Mouse (Mus musculus): ENCODE results near the gene Eif4b. TPM values are rescaled to one million over a fixed set of nuclear protein-coding genes. Genes with fewer than 3 reads are reported as not detected.

Gene Eif4b
- 224 and 250 TPM in 2 replicates for total RNA-seq (2021)
- long read RNA-seq, experiment 1, transcript Eif4b-201 (15 exons, 3,854 nt), result major isoform, 104 of 175 reads
- long read RNA-seq, experiment 1, partial matches to known transcripts, result 53 of 175 reads
- long read RNA-seq, experiment 1, other reads (novel, unspliced or antisense), result 18 of 175 reads
- long read RNA-seq, experiment 2, transcript Eif4b-201 (15 exons, 3,854 nt), result major isoform, 49 of 99 reads
- long read RNA-seq, experiment 2, partial matches to known transcripts, result 38 of 99 reads
- long read RNA-seq, experiment 2, other reads (novel, unspliced or antisense), result 12 of 99 reads

DNA sequence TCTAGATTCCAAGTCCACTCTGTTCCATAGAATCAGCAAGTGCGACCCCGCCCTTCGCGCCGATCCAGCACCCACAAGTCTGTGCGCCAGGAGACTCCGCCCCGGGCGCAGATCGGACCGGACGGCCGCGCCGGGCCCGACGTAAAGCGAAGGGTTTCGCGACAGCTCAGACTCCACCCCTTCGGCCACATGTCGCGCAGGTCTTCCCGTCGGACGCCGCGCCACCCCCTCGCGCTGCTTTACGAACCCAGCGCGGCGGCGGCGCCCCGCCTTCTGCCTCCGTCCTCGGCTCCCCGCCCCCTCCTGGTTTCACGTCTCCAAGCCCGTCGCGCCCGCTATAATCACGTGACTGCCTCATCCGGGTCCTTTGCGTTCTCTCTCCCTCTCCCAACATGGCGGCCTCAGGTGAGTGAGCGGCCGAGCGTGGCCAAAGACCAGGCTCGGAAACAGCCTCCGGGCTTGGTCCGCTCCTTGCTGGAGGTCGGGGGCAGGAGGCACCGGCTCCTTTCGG is at the start of gene Eif4b:
Eif4b (plus strand) TSS at position 215 of the 511 bp plus-strand sequence.
- DNase-seq, result peak; percentile 100

DNA sequence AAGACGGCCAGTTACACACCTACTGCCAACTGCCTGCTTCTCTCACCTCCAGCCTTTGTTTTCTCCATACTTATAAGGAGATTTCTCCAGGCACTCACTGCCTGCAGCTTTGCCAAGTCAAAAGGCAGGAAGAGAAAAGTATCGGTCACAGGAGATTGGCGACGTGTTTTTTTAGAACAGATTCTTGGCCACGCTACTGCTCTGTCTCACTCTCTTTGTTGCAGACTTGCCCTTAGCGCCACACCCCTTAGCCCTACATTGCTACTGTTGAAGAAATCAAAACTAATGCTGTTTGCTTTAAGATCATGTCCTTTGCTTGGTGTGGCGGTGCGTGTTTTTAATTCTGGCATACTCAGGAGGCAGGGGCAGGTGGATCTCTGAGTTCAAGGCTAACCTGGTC is 49.7 kb upstream of the Eif4b start:
- DNase-seq, result no peak

DNA sequence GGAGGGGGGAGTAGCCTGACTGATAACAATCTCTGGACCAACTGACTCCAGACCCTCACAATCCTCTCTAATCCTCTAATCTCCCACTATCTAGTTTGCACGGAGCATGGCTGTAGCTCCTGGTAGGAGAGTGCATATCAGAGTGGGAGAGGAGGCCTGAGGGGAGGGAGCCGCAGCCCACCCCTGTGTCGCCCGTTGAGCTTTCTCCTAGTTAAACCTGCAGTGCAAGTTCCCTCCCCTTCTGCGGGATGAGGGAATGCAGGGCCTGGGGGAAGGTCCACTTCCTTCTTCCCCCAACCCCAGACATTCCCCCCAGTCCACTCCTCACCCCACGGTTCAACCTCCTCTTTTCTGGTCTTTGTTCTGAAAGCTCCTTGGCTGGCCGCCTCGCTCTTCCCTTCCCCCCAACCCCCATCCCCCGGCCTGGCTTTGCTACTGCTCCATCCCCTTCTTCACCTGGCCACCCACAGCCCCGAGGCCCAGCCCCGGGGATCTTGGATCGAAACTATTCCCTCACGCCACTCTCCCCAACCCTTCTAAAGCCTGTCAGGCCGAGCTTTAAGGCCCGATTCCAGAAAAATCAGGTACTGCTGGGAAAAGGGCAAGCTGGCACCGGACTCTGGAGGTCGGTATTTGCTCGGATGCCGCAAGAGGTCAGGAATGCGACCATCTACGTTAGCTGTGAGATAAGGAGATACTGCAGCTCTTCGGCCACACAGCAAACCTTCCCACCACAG is 48.3 kb upstream of the Eif4b start:
- peak; percentile 33 for DNase-seq

DNA sequence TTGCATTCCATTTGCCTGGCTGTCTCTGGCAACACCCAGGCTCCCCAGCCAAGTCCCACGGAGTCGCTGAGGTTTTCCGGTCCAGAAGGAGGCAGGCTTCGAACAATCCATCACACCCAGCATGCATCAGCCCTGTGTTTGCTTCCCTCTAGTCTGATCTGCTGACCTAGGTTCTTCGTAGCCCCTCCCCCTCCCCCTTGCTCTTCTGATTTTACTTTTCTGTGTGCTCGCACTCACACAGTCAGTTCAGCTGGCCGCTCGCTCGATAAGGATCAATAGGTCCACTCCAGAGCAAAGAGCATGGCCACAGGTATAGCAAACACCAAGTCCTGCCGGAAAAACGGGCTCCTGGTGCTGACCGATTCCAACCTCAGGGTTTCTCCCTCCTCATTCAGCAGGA is 47.1 kb upstream of the Eif4b start:
- DNase-seq, result no peak

DNA sequence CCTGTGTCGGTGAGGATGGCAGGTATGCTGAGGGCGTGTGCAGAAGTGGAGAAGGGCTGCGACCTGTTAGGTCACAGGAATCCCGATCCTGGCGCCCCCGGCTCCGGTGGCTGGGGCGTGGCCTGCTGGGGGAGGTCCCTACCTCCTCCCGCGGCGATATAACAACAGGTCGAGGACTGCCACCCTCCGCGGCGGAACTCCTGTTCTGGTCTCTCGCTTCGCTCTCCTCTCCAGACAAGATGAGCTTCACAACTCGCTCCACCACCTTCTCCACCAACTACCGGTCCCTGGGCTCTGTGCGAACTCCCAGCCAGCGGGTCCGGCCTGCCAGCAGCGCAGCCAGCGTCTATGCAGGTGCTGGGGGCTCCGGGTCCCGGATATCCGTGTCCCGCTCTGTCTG is 45.5 kb upstream of the Eif4b start, which contains the start of gene Krt18:
Krt18 (plus strand) TSS at position 141 of the 400 bp plus-strand sequence.
- DNase-seq, result peak; percentile 39

DNA sequence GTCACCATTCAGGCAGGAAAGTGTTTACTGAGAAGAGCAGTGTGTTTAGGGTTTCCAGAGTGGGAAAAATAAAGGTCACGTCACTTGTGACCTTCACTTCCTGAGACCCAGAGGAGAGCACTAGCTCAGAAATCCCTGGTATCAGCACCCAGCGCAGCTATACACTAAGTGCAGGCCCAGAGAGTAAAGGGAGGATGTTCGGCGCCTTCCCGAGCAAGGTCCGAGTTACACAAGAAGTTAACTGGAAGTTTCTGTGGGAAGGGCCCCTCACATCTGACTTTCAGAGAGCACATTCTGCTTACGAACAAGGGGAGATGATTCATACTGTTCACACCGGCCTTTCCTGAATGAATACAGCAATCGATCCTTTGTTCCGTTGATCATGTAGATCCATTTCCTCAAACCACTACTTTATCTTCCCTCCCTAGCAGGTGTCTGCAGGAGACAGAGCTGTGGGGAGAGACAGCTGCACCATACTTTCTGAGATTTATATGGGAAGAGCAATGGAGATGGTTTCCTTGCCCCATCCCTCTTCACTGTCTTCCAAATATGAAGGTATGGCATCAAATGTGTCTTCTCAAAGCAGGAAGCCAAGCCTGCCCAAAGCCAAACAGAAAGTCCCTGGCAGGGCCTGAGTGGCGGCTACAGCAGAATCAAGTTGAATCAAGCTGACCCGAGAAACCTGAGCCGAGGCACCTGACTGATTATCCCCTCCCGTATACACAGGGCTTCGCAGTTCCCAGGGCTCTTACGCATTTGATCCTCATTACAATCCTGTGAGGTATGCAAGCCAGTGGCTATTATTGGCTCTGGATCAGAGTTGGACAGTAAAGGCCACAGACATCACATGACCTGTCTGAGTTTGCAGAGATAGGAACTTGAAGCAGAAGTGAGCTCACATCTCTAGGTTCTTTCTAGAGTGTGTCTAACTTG is 39.2 kb upstream of the Eif4b start:
- DNase-seq, result no peak

DNA sequence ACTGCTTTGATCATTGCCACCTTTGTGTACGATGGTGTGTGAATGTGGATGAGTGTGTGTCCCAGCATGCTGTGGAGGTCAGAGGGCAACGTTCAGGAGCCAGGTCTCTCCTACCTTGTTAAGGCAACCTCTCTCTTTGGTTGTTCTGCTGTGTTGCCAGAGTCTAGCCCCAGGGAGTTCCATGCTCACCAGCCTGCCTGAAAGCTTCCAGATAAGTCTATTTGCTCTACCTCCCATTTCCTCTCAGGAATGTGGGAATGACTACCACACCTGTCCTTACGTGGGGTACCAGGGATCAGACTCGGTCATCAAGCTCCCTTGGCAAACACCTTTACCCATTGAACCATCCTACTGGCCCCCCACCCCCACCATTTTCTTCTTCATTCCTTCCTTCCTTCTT is 33.3 kb upstream of the Eif4b start:
- no peak for DNase-seq

DNA sequence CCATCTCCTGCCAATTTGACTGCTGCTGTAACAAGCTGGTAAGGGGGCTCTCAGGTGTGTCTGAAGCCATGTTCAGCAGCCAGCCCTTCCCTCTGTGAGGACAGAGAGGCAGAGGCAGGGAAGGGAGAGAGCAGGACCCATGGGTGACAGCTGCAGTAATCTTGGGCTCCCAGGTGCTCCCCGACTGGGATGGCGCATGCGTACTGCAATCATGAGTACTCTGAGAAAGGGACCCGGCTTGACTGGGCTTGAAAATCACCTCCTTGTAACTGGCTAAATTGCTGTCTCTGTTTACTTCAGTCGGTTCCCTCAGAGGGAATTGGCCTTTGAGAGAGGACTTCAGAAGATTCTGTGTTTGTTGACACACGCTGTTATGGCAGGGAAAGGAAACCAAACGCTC is 31.6 kb upstream of the Eif4b start:
- DNase-seq, result no peak

DNA sequence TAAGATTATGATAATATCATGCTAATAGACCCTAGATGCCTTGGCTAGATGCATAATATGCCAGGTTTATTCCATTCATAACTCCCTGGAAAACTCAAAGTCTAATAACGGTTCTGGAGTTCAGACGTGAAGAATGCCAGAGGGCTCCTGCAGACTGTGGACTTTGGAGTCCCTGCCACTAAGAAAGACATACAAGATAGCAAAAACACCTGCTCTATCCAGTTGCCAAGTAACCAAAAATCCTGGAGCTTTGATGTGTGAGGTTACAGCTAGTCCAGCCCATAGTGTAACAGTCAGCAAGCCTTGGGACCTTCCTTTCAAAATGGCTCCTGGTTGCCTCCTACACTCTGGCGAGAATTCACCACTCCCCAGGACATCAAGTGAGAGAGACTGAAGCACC is 28.8 kb upstream of the Eif4b start:
- no peak for DNase-seq

DNA sequence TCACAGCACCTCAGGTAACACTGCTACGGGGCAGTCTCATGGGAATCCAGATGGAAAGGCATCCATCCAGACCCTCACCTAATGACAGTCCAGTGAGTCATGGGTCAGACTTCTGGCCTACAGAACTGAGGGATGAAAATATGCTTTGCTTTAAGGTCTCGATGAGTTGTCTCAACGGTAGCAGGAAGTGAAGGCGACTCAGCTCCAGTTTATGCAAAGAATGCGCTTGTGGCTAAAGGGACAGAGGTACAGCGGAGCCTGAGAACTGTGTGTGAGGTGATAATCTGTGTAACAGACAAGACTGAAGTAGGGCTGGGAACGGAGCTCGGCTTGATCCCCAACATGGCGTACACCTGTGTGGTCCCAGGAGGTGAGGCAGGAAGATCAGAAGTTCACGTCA is 27.9 kb upstream of the Eif4b start:
- DNase-seq, result no peak

DNA sequence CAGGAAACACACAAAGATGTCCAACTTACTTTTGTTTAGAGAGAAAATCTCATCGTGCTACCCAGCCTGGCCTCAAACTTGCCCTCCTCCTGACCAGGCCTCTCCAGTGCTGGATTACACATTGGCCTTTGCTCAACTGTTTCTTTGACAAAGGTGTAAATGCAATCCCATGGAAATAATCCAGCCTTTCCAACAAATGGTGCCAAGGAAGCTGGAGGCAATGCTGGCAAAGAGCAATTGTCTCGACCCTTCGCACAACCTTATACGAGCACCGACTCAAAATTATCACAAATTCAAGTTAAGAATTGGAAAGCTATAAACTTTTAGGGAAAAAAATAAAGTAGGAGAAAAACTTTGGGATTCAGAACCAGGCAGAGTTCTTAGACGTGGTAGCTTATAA is 25.6 kb upstream of the Eif4b start:
- DNase-seq, result no peak

DNA sequence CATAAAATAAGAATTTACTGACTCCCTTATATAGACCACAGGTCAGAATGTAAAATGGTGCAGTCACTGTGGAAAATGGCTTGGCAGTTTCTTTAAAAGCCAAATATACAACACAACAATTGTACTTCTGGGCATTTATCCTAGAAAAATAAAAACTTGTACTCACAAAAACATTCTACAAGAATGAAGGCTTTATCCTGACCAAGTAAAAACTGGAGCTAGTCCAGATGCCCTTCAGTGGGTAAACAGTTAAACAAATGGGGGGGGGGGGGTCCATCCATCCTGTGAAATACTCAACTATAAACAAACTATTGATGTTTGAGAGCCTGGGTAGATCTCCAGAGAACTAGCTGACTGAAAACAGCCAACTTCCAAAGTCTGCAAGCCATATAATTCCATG is 23.7 kb upstream of the Eif4b start:
- DNase-seq, result no peak

DNA sequence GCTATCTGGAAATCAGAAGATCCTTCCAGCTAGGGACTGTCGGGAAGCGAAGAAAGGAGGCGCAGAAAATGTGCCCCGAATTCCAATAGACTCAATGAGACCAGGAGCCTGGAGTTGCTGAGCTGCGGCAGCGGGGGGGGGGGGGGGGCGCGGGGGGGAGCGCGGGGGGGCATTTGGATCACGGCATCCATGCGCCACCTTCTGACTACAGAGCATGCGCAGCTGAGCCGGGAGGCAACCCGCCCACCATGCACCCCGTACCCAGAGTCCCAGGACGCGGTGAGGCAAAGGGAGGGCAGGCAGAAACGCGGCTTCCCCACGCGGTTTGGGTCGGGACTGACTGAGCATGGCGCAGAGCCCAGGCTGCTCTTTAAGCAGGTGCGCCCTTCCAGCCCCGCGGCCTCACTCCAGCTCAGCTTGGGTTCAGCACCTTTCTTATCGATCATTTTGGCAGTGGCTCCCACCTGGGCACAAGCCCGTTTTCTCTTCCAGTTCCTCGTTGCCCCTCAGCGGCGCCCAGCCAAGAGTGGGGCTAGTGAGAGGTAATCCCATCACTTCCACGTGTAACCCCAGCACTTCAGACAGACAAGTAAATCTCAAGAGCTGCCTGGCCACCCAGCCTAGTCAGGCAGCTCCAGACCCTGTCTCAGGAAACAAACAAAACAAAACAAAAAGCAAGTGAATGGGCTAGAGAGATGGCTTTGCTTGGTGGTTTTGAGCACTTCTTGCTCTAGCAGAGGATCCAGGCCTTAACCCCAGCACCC is 21.5 kb upstream of the Eif4b start:
- peak; percentile 72 for DNase-seq

DNA sequence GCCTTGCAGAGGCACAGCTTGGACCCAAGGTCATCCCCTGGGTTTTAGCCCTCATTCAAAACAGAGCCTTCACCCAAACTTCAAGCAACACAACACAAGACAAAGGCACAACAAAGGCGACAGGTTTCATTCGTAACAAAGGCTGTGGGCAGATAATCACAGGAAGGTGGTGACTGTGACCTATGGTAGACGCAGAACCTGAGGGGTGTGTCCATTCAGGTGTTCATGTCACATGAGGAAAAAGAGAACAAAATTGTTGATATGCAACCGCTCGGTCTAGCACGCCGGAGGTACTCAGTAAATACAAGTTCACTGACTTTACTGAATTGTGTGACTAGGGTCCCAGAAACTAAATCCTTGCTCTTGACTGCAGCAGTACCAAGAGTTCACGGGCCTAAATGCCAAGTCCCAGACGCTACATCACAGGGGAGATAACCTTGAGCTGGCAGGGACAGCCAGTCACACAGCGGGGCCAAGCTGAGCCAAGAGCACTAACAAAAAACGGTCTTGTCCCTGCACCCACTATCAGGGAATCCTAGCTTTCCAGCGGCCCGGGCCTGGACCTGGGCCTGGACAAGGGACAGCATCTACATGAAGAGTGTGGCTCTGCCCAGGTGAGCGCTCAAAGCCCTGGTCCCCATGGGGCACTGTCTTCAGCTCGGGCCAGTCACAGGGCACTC is 16.9 kb upstream of the Eif4b start:
- DNase-seq, result peak; percentile 67

DNA sequence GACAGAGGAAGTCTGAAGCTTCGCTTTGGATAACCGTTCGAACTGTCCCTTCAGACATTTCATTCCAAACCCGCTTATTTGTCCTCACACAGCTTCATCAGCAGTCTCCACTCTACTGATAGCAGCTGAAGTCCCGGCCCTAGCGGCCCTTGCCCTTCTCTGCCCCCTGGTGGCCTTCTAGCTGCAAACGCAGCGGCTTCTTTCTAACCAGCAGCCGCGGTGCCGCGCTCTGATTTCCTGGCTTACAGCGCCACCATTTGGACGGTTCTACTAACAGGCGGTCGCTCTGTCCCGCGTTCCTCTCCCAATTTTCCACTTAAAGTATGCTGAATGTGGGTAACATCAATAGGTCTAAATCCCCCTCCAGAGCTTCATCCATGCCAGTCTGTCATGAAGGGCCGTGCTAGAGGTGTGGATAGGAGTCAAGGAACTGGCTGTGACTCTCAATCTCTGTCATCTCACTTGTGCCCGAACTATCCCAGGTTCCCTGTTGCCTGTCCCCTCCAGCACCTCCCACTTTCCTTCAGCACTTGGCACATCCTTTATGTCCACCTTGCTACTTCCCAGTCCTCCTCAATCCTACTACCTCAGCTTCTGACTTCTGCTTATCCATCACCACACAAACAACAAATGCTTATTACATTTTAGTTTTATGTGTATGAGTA is 7.8 kb upstream of the Eif4b start:
- DNase-seq, result peak; percentile 97

DNA sequence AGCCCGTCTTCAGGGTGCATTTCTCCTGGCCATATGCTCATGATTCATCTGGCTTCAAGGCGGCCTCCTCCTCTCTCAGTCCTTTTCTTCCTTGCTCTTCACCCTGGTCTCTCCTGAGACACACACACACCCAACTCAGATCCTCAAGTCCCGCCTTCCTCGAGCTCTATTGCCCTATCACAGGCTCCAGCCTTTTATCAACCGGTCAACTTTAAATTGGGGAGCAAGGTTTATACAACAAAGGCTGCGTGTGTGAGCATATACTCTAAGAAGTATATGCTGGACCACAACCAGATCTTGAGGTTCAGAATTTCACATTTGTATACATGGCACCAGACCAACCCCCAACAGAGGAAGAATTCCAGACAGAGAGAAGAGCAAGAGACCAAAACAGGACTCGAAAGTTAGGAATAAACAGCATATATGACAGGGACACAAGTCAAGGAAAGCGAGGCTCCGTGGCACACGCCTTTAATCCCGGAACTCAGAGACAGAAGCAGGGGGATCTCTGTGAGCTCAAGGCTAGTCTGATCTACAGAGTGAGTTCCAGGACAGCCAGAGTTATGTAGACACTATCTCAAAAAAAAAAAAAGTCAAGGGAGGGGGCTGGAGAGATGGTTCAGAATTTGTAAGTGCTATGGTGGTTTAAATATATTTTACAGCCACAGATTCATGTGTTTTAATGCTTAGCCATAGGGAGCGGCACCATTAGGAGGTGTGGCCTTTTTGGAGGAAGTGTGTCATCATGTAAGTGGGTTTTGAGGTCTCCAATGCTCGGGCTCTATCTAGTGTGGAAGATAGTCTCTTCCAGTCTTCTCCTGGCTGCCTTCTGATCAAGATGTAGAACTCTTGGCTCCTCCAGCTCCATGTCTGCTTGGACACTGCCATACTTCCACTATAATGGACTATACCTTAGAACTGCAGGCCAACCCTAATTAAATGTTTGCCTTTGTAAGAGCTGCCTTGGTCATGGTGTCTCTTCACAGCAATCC is 2.8 kb upstream of the Eif4b start:
- no peak for DNase-seq

DNA sequence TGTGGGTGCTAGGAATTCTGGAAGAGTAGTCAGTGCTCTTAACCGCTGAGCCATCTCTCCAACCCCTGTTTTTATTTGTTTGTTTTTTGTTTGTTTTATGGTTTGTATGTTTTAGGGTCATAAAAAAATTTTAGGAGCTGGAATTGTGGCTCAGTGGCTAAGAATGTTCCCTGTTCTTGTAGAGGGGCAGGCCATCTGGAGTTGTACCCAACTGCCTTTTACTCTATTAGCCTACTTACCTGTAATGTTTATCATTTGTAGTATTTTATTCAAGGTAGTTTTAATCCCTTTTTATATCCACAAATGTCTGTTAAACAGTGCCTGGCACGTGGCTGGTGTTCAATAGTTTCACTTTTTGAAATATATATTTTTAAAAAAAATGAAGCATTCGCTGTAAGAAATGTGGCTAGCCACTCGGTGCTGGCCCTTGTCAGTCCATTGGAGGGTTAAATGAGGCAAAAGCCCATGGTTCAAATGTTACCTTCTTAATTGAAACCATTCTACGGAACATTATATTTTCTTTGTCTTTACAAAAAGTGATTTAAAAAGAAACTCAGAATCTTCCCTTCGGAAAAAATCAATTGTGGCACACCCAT is 512 bp upstream of the Eif4b start:
- no peak for DNase-seq

DNA sequence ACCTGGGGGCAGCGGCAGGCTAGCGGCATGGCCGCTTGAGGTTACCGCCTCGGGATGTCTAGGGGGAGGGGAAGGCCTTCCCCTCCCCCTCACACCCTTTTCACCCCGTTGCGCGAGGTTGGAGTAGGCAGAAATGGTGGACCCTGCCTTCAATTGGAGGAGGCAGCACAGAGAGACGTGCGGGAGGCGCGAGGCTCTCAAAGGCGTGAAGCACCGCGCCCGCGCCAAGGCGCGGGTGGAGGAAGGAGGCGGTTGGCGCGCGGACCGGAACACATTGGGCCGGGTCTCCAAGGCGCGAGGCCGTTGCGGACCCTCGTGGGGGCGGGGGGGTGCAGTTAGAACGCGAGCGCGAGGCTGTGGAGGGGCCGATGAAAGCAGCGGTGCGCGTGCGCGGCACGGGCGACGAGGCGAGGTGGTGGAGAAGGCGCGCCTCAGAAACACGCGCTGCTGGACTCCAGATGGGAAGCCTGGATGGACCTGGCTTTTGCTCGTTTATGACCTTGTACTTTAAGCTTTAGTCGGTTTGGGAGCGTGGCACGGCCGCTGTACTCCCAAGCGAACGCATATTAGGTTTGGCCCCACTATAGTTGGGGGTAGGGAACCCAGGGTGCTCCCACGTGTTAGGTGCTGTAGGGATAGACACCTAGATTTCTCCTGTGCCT is 628 bp downstream of the Eif4b start:
- DNase-seq, result peak; percentile 79
